Mouse (Mus musculus): ENCODE results near the gene Capn3.

DNA sequence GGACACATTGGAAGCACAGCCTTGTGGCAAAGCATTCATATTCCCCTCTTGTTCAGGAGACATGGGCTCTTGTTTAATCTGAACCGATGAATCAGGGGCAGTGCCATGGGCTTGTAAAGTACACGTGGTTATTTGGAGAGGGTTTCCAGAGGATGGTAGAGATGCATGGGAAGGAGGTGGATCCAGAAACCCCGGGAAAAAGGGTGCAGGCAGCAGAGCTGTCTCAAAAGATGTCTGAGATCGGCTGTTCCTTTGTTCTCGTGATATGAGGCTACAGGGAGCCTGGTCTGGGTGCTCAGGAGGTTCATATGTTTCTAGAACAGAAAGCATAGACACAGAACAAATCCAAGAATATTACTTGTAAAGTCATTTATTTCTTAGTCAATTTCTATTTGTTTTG, 71.0 kb downstream of the Capn3 start:
- TF ChIP-seq EP300 (IDR thresholded peaks at IDR 0.05; ENCODE audit: low read depth) (no peak), CTCF (IDR thresholded peaks at IDR 0.05; ENCODE audit: low read depth) (no peak)

Data from liver, embryonic 14.5 days (tissue).